Mouse (Mus musculus): ENCODE measurements at regions not wholly inside any gene's neighbourhood (a gene's known extent, or its start where the extent isn't known, plus 50 kb on each side); places are given as distances from the start of the nearest gene placed in this dataset.

DNA sequence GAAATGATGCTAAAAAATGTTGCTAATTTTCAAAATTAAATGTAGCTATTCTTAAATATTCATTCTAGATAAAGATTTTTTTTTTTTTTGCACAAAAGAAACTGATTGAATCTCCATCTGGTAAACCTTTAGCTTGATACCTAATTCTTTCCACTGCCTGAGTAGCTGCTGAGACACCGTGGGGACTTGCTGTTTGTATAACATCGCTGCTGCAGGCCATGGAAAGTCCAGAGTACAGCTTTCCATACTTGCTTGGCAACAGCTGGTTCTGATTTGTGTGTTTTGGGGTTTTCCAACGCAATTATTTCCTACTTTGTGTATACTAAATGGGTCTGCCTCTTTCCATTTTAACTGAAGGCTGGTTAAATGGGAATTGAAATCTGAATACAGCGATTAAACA, 689.7 kb downstream of the Hdgfl1 start:
- no peak for DNase-seq (ENCODE audit: low read depth, low spot score)

DNA sequence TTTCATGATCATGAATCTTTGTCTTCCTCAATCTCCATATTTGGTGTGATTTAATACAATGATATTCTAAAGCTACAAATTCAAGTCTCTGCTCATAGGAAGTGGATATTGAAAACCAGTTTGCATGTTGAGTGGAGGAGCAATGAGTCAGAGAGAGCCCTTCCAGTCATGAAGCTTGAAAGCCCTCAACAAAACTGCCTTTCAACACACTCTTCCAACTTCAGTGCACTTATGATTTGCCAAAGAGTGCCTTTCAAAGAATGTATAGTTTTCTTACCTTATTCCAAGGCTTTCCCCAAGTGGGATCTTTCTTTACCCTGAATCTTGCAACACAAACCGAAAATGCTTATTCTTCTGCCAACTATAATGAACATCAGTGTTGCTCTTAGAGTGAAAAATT, 690.6 kb downstream of the Hdgfl1 start:
- DNase-seq (ENCODE audit: low read depth, low spot score), result no peak

DNA sequence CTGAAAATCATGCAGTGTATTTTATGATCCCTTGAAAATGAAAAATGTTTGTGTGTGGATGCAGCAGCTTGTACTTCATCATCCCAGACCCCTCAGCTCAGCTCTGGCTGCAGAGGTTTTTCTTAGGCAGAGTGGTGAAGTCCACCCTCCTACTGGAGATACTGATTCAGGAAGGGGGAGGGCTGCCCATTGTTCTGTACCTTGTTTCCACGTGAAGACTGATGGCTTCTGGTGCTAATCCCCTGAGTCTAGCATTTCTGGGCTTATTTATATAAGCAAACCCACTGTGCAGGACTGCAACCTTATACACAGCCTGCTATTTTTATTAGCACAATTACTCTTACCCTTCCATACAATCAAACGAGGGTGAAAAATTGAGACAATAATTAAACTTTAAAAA, 708.6 kb downstream of the Hdgfl1 start:
- no peak for DNase-seq (ENCODE audit: low read depth, low spot score)

DNA sequence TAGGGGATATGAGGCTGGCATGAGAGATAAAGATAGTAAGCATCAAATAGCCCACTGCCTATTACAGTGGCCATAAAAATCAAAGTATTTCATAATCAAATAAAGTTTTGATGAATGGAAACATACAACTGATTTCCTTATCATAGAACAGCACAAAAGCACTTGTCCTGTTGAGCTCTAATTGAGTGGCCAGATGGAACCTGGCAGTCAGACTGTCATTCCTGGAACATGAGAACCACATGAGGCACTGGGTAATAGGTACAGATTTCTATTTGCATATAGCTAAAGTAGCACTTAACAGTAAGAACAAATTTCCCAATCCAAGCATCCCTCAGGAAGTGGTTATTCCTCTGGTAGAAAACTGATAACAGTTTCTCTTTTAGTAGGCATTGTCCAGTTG, 732.3 kb downstream of the Hdgfl1 start:
- no peak for DNase-seq (ENCODE audit: low read depth, low spot score)

DNA sequence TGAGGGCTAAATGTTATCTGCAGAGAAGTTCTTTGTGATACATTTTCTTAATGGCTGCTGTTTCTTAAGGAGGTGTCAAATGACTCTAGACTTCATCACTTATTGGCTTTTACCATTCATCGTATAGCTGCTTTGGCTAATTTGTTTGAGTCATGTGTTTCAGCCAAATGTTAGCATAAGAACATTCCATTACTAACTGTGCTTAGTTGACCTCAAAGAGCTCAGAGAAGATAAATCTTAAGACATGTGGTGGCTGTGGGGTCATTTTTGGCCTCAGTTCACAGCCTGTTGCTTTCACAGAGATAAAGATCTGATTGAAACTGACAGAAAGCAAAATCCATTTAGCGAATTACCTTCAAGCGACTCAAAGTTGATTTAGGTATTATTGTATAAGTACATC, 743.6 kb downstream of the Hdgfl1 start:
- peak; percentile 7 for DNase-seq (ENCODE audit: low read depth, low spot score)

DNA sequence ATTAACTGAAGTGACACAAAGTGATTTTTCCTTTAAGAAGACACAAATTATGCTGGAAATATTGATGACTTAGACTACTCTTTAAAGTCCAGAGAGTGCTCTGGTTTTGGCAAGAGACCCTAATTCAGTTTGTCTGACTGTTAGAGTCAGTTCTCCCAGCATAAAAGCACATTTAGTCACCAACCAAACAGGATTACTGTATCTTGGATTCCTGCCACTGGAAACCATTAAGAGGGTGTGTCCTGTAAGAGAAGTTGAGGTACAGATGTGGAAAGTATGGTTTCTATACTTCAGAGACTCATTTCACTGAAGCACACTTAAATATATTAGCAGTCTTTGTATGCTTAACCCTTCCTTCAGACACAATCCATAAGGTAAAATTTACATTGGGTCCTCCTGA, 745.3 kb downstream of the Hdgfl1 start:
- DNase-seq (ENCODE audit: low read depth, low spot score), result no peak

DNA sequence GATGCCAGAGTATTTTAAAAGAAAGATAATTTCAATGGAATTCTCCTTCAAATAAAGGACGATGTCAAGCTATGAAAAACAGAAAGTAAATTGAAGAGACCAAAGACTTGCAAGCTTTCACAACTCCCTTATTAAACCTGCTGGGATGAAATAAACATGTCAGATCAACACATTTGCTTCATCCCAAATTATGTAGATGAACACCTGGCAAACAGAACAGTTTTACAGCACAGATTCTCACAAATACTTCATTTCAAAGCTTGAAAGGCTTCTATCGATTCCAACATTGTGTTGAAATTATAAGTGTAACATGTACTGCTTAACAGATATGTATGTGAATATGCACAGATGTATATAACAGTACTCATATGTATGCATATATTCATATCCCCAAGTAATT, 749.5 kb downstream of the Hdgfl1 start:
- no peak for DNase-seq (ENCODE audit: low read depth, low spot score)

DNA sequence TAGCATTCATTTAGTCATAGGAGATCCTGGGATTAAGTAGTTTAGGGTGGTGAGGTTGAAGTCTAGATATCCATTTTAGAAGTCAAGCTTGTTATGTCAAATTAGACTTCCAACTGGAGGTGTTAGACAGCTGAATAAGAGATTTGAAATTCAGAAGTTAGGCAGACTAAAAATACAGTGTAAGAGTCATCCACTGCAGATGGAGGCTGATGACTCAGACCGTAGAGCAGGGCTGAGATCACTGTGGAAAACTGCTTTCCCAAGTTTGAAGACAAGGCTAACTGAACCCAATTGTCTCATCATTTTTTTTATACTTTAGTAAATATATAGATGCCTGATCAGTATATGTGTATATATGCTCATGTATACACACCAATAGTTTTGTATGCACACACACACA, 738.8 kb upstream of the Nrsn1 start:
- no peak for DNase-seq (ENCODE audit: low read depth, low spot score)

DNA sequence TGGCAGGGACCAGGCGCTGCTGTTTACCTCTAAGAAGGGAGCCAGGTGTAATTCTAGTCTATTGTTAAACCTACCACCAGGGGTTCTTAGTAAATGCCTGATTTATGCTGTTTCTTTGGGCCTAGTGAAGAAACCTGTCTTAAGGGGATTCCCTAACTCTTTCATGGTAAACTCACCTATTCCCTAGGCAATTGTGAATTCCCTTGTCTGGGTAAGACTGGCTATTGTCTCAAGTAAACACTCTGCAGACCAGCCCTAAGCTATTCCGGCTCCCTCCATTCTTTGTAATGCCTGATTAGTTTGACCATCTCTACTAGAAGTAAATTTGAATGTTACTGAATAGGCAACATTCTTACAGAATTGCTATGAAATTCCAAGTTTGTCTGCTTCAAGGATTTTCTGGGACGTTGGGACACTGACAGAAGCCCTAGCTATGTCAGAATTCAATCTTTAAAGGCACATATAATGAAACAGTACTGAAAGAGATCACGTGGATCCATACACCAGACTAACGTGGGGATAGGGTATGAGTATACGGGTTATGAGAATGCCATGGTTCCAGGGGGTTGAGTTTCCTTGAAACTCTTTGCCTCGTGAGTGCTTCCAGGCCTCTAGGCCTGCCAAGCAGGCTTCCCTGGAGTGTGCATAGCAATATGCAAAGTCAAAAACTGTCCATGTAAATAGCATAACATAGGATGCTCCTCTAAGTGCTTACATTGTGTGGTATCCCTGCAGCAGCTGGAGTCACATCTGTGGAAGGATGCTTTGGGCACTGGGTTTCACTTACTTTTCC, 734.7 kb upstream of the Nrsn1 start:
- no peak for DNase-seq (ENCODE audit: low read depth, low spot score)

DNA sequence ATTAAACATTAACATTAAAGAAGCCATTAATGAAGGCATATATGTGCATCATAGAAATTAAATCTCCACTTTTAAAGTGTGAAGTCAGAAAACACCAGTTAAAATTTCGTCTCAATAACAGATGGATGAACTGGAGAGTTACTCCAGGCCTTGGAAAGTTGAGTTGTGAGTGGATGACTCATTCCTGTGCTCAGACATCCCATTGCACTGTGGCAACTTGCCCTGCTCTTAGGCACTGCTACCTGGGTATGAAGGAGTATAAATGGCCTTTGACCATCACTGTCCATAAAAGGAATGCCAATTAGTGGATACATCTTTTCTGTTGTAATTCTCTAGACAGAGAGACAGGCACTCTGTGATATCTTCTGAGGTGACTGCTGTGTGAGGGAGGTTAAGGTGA, 723.2 kb upstream of the Nrsn1 start:
- DNase-seq (ENCODE audit: low read depth, low spot score), result no peak

DNA sequence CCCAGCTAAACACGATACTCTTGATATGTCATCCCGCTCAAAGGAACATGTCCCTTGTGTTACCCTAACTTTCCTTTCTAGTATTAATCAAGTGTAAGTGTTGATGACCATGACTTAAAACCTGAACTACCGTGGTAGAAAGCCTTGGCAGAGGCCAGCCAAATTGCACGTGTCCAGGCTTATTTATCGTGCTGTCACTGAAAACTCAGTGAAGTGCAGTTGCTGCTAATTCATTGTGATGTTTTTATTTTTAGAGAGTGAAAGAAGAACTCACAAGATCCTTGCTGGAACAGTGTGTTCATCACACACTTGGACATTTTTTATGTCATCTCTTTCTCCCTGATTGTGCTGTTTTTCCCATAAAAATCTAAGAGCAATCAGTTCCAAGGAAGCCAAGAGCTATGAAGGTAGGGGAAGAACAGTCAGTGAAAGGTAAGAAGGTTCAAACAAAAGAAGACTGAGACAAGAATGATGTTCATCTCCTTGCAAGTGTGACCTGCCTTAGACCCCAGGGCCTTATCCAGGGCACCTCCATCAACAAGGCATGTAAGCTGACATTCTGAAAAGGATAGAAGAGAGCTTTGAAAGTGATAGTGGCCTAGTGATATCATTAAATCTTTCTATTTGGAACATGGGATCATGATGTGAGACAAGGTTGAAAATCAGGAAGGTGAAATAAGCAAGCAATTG, 718.9 kb upstream of the Nrsn1 start:
- DNase-seq (ENCODE audit: low read depth, low spot score), result no peak

DNA sequence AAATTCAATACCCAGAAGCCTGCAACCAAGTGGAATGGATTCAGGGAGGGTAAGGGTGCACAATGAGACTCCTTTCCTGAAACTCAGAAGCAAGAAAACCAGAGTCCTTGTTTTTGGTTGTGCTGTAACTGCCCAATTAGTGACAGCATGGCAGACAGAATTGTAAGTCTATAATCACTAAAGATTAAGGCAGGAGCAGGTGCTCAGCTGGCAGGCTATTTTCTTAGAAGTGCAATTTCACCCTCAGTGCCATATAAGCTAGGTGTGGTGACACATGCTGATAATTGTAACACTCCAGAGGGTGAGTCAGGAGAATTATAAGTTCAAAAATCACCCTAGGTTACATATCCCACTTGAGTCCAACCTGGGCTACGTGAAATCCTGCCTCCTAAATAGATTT, 714.2 kb upstream of the Nrsn1 start:
- DNase-seq (ENCODE audit: low read depth, low spot score), result no peak

DNA sequence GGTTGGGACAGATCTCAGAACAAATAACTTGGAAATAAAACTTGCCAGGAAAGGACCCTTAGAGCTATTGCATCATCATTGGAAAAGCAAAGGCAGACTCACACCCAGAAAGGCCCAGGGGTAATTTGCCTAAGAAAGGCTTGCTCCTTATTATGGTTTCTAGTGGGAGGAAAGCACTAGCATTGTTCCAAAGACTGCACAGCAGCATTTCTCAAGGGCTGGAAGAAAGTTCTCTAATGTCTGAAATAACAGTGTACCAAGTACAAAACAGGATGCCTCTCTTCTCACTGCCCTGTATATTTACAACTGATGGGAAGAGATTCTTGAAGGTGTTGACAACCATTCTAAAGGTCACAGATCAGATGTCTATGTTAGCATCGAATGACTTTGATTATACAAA, 713.4 kb upstream of the Nrsn1 start:
- DNase-seq (ENCODE audit: low read depth, low spot score), result no peak

DNA sequence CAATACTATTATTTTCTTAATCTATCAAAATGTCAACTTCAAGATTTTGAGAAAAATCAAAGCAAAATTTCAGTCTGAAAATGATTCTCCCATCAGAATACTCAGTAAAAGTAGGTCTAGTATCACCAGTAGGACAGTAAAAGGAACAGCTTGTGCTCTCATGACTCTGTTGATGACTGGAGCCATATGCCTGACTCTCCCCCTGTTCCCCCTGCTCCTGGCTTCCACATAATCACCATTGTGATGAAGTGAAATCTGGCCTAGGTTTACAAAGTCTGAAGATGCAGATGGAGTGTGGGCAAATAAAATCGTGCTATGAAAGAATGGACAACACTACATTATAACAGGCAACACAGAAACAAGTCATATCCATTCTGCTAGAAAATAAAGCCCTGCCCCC, 708.3 kb upstream of the Nrsn1 start:
- DNase-seq (ENCODE audit: low read depth, low spot score), result no peak

DNA sequence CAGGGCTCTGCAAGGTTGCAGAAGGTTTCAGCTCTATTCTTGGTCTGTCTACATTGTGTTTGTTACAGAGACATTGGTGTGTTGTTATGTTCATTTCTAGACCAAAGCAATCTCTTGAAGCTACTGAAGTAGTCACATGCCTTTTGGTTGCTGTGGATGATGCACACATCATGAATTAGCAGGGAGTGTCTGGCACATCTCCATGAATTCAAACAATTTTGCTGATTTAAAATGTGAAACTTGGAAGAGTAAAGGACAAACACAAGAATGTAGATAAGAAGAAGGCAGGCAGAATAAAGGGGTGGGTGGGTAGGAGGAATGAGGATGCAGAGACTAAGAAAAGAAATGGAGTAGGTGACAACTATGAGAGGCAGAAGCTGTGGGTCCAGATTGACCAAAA, 688.3 kb upstream of the Nrsn1 start:
- no peak for DNase-seq (ENCODE audit: low read depth, low spot score)

DNA sequence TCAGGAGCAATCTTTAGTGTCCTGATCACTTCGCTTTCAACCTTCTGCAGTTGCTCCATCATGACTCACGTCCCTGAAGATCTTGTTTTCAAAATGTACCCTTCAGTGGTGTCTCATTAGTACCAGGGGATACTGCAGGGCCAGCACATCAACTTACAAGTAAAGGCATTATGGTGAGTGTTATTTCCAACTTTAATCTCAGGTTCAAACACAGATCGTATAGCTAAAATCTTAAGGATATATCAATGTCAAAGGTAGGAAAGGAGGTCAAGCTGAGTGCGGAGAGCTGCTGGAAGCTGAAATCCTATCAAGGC, 687.8 kb upstream of the Nrsn1 start:
- no peak for DNase-seq (ENCODE audit: low read depth, low spot score)

DNA sequence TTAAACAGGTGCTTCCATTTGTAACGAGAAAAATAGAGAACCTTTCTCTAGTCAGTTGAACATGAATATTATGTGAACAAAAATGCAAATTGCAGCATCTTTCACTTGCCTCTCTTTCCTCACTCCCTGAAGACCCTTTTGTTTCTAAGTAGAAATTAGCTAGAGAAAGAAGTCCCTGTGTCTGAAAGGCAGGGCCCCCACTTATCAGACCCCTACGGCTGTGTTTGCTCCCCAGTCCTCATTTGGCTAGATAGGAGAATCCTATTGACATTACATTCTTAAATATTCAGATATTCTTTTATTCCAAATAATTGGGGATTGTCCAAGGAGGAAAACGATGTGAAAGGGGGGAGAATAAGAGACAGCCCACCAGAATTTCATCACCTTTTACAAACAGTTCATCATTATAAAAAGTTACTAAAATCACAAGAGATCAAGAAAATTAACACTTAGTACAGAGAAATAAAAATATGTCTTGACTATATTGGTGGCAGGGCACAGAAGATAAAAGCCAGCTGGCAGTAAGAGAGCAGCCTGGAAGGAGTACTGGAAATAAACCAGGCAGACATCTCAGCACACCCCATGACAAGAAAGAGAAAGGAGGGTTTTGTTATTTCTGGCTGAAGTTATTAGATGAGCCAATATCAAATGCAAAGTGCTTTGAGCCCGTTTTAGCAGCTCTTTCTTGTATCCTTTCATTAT, 687.3 kb upstream of the Nrsn1 start:
- DNase-seq (ENCODE audit: low read depth, low spot score), result no peak

DNA sequence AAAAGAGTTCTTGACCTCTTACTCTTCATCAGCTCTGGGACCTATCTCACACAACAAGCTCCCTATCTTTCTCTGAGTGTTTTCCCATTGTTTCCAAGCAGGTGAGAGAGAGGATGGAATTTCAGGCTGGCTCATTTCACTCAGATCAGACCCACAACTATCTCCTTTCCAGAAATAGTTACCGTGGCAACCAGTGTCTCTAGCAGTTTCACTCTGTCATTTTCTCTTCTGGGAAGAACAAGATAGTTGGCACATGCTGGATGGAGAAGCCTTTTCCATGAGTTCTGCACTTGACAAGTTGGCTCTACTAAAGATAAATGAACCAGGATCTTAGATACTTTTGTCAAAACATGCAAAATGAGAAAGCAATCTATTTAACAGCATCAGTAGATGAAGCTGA, 667.3 kb upstream of the Nrsn1 start:
- no peak for DNase-seq (ENCODE audit: low read depth, low spot score)

DNA sequence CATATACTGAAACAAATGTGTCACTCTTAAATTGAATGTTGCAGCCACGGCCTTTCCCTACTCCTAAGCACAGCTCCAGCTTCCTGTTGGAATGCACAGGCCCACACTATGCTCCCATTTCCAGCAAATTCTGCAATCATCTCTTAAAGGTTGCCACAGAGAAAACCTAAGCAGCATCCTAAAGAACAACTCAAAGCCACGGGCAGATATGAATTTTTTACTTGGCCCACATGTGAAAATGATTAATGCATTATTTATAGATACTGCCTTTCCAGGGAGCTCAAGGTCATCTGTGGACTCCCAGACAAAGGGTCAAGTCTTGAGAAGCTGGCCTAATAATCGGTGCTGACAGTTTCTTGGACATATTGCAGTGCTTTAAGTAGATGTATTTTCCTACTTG, 663.5 kb upstream of the Nrsn1 start:
- DNase-seq (ENCODE audit: low read depth, low spot score), result no peak

DNA sequence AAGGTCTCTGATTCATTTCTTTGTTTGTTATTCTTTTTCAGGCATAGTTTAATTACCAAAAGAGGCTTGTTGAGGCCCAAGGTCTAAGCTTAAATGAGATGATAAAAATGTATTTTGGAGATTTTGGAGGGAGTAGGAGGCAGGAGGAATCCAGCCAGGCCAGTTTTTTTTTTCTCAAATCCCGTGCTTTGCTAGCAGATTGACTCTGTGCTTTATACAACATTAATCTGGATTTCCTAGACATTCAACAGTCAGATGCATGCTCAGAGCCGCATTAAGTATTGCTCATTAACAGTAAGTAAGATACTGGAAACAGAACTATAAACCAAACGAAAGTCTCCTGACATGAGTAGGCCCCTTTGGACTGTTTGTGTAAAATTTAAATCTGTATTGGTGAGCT, 662.9 kb upstream of the Nrsn1 start:
- no peak for DNase-seq (ENCODE audit: low read depth, low spot score)

DNA sequence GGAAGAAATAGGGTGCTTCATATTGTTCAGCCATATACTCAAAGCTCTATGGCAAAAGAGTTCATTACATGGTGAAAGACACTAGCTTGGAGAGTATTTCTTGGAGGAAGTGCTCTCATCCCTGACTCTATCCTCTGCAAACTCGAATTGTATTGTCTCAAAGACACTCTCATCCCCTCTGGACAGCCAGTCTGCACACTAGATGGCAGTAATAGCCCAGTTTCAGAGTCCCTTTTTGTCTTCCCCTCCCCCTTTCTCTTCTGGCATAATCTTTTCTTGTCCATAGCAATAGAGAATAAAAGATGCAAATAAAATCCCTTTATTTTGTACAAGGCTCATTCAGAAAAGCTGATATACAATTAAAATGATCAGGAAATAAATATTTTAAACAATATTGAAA, 662.5 kb upstream of the Nrsn1 start:
- peak; percentile 81 for DNase-seq (ENCODE audit: low read depth, low spot score)

DNA sequence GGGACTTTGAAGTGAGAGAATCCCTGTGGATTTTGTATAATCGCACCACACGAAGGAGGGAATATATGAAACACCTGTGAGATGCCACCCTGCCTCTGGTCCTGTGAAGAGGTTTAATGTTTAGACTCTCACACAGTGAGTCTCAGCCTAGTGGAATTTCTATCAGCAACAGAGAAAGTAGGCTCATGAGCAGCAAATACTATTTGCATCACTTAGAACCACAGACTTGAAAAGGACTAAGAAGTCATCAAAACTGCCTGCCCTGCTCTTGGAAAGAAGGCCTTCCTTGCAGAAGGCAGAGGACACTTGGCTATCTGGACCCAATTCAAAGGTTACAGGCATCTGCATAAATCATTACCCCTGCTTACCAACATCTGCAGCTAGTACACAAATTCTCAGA, 662.1 kb upstream of the Nrsn1 start:
- no peak for DNase-seq (ENCODE audit: low read depth, low spot score)

DNA sequence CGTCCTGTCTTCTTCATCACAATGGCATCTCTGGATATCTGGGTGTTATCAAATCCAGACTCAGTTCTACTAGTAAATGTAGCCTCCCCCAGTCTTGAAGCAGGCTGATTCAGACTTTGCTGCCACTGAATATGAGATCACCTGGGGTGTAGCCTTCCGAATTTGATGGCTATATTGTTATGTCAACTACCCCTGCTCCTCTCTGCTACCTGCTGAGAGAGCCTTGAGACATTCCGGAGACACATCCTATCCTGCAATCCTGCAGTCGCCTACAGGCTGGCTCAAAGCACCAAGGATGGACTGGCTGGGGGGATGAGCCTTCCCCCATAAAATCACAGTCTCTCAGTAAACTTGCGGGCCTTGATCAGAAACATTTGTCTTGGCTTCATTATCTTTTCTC, 655.4 kb upstream of the Nrsn1 start:
- no peak for DNase-seq (ENCODE audit: low read depth, low spot score)
